Mouse (Mus musculus) megakaryocyte, adult 5-6 weeks (primary cell): ENCODE results near the gene Zbtb32. TPM values are rescaled to one million over a fixed set of nuclear protein-coding genes. Genes with fewer than 3 reads are reported as not detected.

ENCODE experiments used
- ATAC-seq: 2 replicates; pipeline ENCODE4 v1.8.0; 2016; ENCODE audit warnings: mild to moderate bottlenecking, inconsistent platforms; ENCODE audit not compliant: poor library complexity, severe bottlenecking
- total RNA-seq, 2 experiments: library from RNA; stranded (forward) in 1 of 2; stranded (reverse) in 1 of 2; fragments of 153-499, 151-499 nt in 1 of 2; fragments of 221-1000, 200-1000 nt in 1 of 2; gene quantifications; 2 replicates each; pipeline versions ENCODE4 v1.2.3 to v1.2.4; 2015 to 2017

Zbtb32 gene
- total RNA-seq, 2 experiments from 2014 or later = 0.78 to 2.9 TPM

GRCm38 (mm10) chr7:30550603-30551002, 48.1 kb downstream of the Zbtb32 start:
- no peak for ATAC-seq

GRCm38 (mm10) chr7:30549880-30550279, 48.8 kb downstream of the Zbtb32 start:
- ATAC-seq = no peak

- ATAC-seq = no peak
Measured at GRCm38 (mm10) chr7:30544327-30544726, 54.4 kb downstream of the Zbtb32 start.

GRCm38 (mm10) chr7:30540572-30540971, 58.1 kb downstream of the Zbtb32 start:
- no peak for ATAC-seq

Other genes starting within 250 kb of the Zbtb32 start
Only the 30 nearest of the 31 such genes appear.
- 2,723 and 2,838 TPM in 2 replicates for gene Tyrobp, start 185.1 kb downstream of the Zbtb32 start, total RNA-seq (2015)
- gene Tyrobp, start 185.1 kb downstream of the Zbtb32 start, total RNA-seq (2017) = 1,463 and 1,715 TPM in 2 replicates
- gene Hcst, start 179.1 kb downstream of the Zbtb32 start, total RNA-seq (2015) = 45.8 and 47.6 TPM in 2 replicates
- gene Hcst, start 179.1 kb downstream of the Zbtb32 start, total RNA-seq (2017) = 13.3 and 18.5 TPM in 2 replicates
- 23.0 and 28.6 TPM in 2 replicates for gene Nfkbid, start 177.2 kb downstream of the Zbtb32 start, total RNA-seq (2015)
- gene Nfkbid, start 177.2 kb downstream of the Zbtb32 start, total RNA-seq (2017) = 13.3 and 17.2 TPM in 2 replicates
- gene Aplp1, start 153.4 kb downstream of the Zbtb32 start, total RNA-seq (2015) = 0.07 and 0.25 TPM in 2 replicates
- 0.08 TPM in 1 of 2 replicates, not detected in the other for gene Aplp1, start 153.4 kb downstream of the Zbtb32 start, total RNA-seq (2017)
- not detected in 2 replicates for gene Kirrel2, start 141.2 kb downstream of the Zbtb32 start, total RNA-seq (2015)
- 0.07 TPM in 1 of 2 replicates, not detected in the other for gene Kirrel2, start 141.2 kb downstream of the Zbtb32 start, total RNA-seq (2017)
- not detected in 2 replicates for gene Nphs1, start 140.6 kb downstream of the Zbtb32 start, total RNA-seq (2015)
- gene Nphs1, start 140.6 kb downstream of the Zbtb32 start, total RNA-seq (2017) = 0.29 TPM in 1 of 2 replicates, not detected in the other
- gene Prodh2, start 105.3 kb downstream of the Zbtb32 start, total RNA-seq (2015) = not detected in 2 replicates
- gene Prodh2, start 105.3 kb downstream of the Zbtb32 start, total RNA-seq (2017) = not detected in 2 replicates
- gene Arhgap33, start 63.8 kb downstream of the Zbtb32 start, total RNA-seq (2015) = 7.0 and 10.6 TPM in 2 replicates
- 3.1 and 4.9 TPM in 2 replicates for gene Arhgap33, start 63.8 kb downstream of the Zbtb32 start, total RNA-seq (2017)
- 10.7 and 11.0 TPM in 2 replicates for gene Hspb6, start 46.7 kb downstream of the Zbtb32 start, total RNA-seq (2015)
- gene Hspb6, start 46.7 kb downstream of the Zbtb32 start, total RNA-seq (2017) = 3.8 and 5.2 TPM in 2 replicates
- gene Proser3, start 46.6 kb downstream of the Zbtb32 start, total RNA-seq (2015) = 3.6 and 6.6 TPM in 2 replicates
- gene Proser3, start 46.6 kb downstream of the Zbtb32 start, total RNA-seq (2017) = 2.4 and 2.6 TPM in 2 replicates
- gene Lin37, start 39.1 kb downstream of the Zbtb32 start, total RNA-seq (2015) = 54.7 and 64.1 TPM in 2 replicates
- 13.0 and 22.4 TPM in 2 replicates for gene Lin37, start 39.1 kb downstream of the Zbtb32 start, total RNA-seq (2017)
- gene U2af1l4, start 35.6 kb downstream of the Zbtb32 start, total RNA-seq (2015) = 15.2 and 19.6 TPM in 2 replicates
- gene U2af1l4, start 35.6 kb downstream of the Zbtb32 start, total RNA-seq (2017) = 63.3 and 69.7 TPM in 2 replicates
- gene Gm49396, start 35.6 kb downstream of the Zbtb32 start, total RNA-seq (2015) = 1.0 and 2.1 TPM in 2 replicates
- gene Gm49396, start 35.6 kb downstream of the Zbtb32 start, total RNA-seq (2017) = 3.6 and 3.8 TPM in 2 replicates
- 216 and 221 TPM in 2 replicates for gene Psenen, start 35.3 kb downstream of the Zbtb32 start, total RNA-seq (2015)
- 154 and 162 TPM in 2 replicates for gene Psenen, start 35.3 kb downstream of the Zbtb32 start, total RNA-seq (2017)
- gene Igflr1, start 33.5 kb downstream of the Zbtb32 start, total RNA-seq (2015) = 4.6 and 8.0 TPM in 2 replicates
- gene Igflr1, start 33.5 kb downstream of the Zbtb32 start, total RNA-seq (2017) = not detected in 2 replicates
- 60.9 and 78.2 TPM in 2 replicates for gene Kmt2b, start 10.2 kb downstream of the Zbtb32 start, total RNA-seq (2015)
- gene Kmt2b, start 10.2 kb downstream of the Zbtb32 start, total RNA-seq (2017) = 8.0 and 24.3 TPM in 2 replicates
- 0.60 TPM in 1 of 2 replicates, not detected in the other for gene Upk1a, start 13.9 kb upstream of the Zbtb32 start, total RNA-seq (2015)
- not detected in 2 replicates for gene Upk1a, start 13.9 kb upstream of the Zbtb32 start, total RNA-seq (2017)
- 305 and 323 TPM in 2 replicates for gene Cox6b1, start 27.2 kb upstream of the Zbtb32 start, total RNA-seq (2015)
- gene Cox6b1, start 27.2 kb upstream of the Zbtb32 start, total RNA-seq (2017) = 441 and 447 TPM in 2 replicates
- gene Etv2, start 36.9 kb upstream of the Zbtb32 start, total RNA-seq (2015) = not detected in 2 replicates
- gene Etv2, start 36.9 kb upstream of the Zbtb32 start, total RNA-seq (2017) = 0.59 TPM in 1 of 2 replicates, not detected in the other
- 50.2 and 50.4 TPM in 2 replicates for gene Rbm42, start 51.4 kb upstream of the Zbtb32 start, total RNA-seq (2015)
- gene Rbm42, start 51.4 kb upstream of the Zbtb32 start, total RNA-seq (2017) = 41.3 and 46.6 TPM in 2 replicates
- 22.4 and 22.9 TPM in 2 replicates for gene Haus5, start 66.1 kb upstream of the Zbtb32 start, total RNA-seq (2015)
- gene Haus5, start 66.1 kb upstream of the Zbtb32 start, total RNA-seq (2017) = 17.0 and 18.7 TPM in 2 replicates
- not detected in 2 replicates for gene Pmis2, start 72.7 kb upstream of the Zbtb32 start, total RNA-seq (2015)
- not detected in 2 replicates for gene Pmis2, start 72.7 kb upstream of the Zbtb32 start, total RNA-seq (2017)
- gene 2200002J24Rik, start 100.0 kb upstream of the Zbtb32 start, total RNA-seq (2015) = not detected in 2 replicates
- gene 2200002J24Rik, start 100.0 kb upstream of the Zbtb32 start, total RNA-seq (2017) = not detected in 2 replicates
- 0.71 and 1.3 TPM in 2 replicates for gene Atp4a, start 113.3 kb upstream of the Zbtb32 start, total RNA-seq (2015)
- gene Atp4a, start 113.3 kb upstream of the Zbtb32 start, total RNA-seq (2017) = 0.04 TPM in 1 of 2 replicates, not detected in the other
- gene Tmem147, start 130.6 kb upstream of the Zbtb32 start, total RNA-seq (2015) = 86.7 and 96.5 TPM in 2 replicates
- 27.8 and 31.4 TPM in 2 replicates for gene Tmem147, start 130.6 kb upstream of the Zbtb32 start, total RNA-seq (2017)
- not detected in 2 replicates for gene Gapdhs, start 144.8 kb upstream of the Zbtb32 start, total RNA-seq (2015)
- not detected in 2 replicates for gene Gapdhs, start 144.8 kb upstream of the Zbtb32 start, total RNA-seq (2017)
- 0.22 and 3.2 TPM in 2 replicates for gene Sbsn, start 152.6 kb upstream of the Zbtb32 start, total RNA-seq (2015)
- 0.49 and 0.88 TPM in 2 replicates for gene Sbsn, start 152.6 kb upstream of the Zbtb32 start, total RNA-seq (2017)
- gene Dmkn, start 164.8 kb upstream of the Zbtb32 start, total RNA-seq (2015) = 15.1 and 17.1 TPM in 2 replicates
- gene Dmkn, start 164.8 kb upstream of the Zbtb32 start, total RNA-seq (2017) = 24.6 and 25.7 TPM in 2 replicates
- gene Krtdap, start 189.0 kb upstream of the Zbtb32 start, total RNA-seq (2015) = not detected in 2 replicates
- gene Krtdap, start 189.0 kb upstream of the Zbtb32 start, total RNA-seq (2017) = not detected in 2 replicates
- 3.4 and 4.0 TPM in 2 replicates for gene Ffar2, start 224.9 kb upstream of the Zbtb32 start, total RNA-seq (2015)
- 12.2 and 15.3 TPM in 2 replicates for gene Ffar2, start 224.9 kb upstream of the Zbtb32 start, total RNA-seq (2017)